Mouse (Mus musculus) liver, embryonic 14.5 days (tissue): ENCODE results near the gene C1ra.
"Not testable (repeated sequence)": the region's sequence is repeated elsewhere in the genome, so short reads cannot be mapped to it uniquely, and the experiment has no call there.

Experiments
- CTCF ChIP-seq: IDR thresholded peaks from 2 replicates; pipeline ENCODE4 v1.5.1; 2016; ENCODE audit warnings: antibody characterized with exemption, low read depth, control low read depth
- EP300 ChIP-seq: IDR thresholded peaks from 2 replicates; pipeline ENCODE4 v1.6.1; 2016; ENCODE audit warnings: antibody characterized with exemption, low read depth

GRCm38 (mm10) chr6:124541176-124541575 is 29.0 kb downstream of the C1ra start:
- TF ChIP-seq CTCF, EP300: not testable (repeated sequence)
